Mouse (Mus musculus) liver, postnatal 0 days (tissue): ENCODE results near the gene Zfp580.

Experiments
- CTCF ChIP-seq: sonication (generic); IDR thresholded peaks from 2 replicates; pipeline ENCODE4 v1.5.1; 2016; ENCODE audit warnings: antibody characterized with exemption, low read depth
- EP300 ChIP-seq: IDR thresholded peaks from 2 replicates; pipeline ENCODE4 v1.6.1; 2016; ENCODE audit warnings: antibody characterized with exemption, low read depth, mild to moderate bottlenecking

- no peak for TF ChIP-seq EP300
- no peak for TF ChIP-seq CTCF
Measured at GRCm38 (mm10) chr7:5052931-5053343, 1.6 kb downstream of the Zfp580 start.
